ENCODE assay signal across 8 mouse cellular contexts in the genomic region with DNA sequence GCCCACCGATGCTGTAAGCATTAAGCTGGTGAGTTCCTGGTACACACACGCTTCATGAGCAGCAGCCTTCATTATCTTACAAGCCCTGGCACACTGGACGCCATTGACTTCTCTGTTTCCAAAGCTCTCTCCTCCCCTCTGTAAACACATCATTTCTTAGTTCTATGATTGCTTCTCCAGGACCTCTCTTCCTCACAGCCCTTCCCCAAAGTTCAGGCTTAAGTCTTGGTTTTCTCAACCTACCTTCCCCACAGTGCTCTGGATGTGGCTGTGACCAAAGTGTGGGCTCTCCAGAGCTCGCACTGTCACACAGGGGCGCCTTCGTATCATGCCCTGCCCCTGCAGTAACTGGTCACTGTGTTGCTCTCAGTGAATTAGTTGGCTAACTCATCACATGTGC. TPM values are rescaled to one million over a fixed set of nuclear protein-coding genes. Genes with fewer than 3 reads are reported as not detected.
DNase-seq lines count a peak whose midpoint lies in the region; ATAC-seq and TF ChIP-seq lines count a peak whose summit lies in the region.

A gene (minus strand): TSS at position 101 of the 400 bp plus-strand sequence.

- no peak within 1 kb of the TSS for H3K9ac ChIP-seq in intestine, embryonic 15.5 days

- no peaks in the 10 kb centered on the region for H3K27me3 ChIP-seq in kidney, adult 2 months (replicated peaks; ENCODE audit: control insufficient read depth, insufficient read depth, low read length)
- H3K27me3 ChIP-seq in intestine, embryonic 15.5 days (replicated peaks), result no peaks in the 10 kb centered on the region
- no peaks in the 10 kb centered on the region for H3K27me3 ChIP-seq in midbrain, embryonic 10.5 days (ENCODE audit: low read depth, poor library complexity, severe bottlenecking)

- no peak for DNase-seq in kidney, adult 2 months
- no peak for DNase-seq in kidney, adult 9 months
- no peak for DNase-seq in adrenal gland, postnatal 25 days
- DNase-seq in gastrocnemius, postnatal 4 days (ENCODE audit: low spot score in 2 of 2), result no peak
- DNase-seq in midbrain, embryonic 10.5 days (ENCODE audit: low spot score), result no peak
- no peak for DNase-seq in ovary, adult 18-20 months (ENCODE audit: low spot score)
- no peak for DNase-seq in retina, embryonic 14.5 days (ENCODE audit: low spot score)

- H3K4me1 ChIP-seq in kidney, adult 2 months (ENCODE audit: control insufficient read depth, insufficient read depth, low read length), result no peaks in the 10 kb centered on the region
- H3K4me1 ChIP-seq in intestine, embryonic 15.5 days (replicated peaks), result no peaks in the 10 kb centered on the region; the same call in 1 of the 2 replicates
- H3K4me1 ChIP-seq in midbrain, embryonic 10.5 days, result peaks cover 47% of the 10 kb centered on the region

- no peak within 1 kb of the TSS for H3K4me3 ChIP-seq in kidney, adult 2 months (ENCODE audit: insufficient read depth, low read depth, low read length)
- H3K4me3 ChIP-seq in intestine, embryonic 15.5 days (replicated peaks), result no peak within 1 kb of the TSS
- no peak within 1 kb of the TSS for H3K4me3 ChIP-seq in midbrain, embryonic 10.5 days

- 94% methylated on average over 6 of the region's 6 CpGs for WGBS in kidney, adult 2 months
- whole genome bisulfite sequencing in intestine, embryonic 15.5 days, result 98% methylated on average over 6 of the region's 6 CpGs
- 95% methylated on average over 6 of the region's 6 CpGs for WGBS in midbrain, embryonic 10.5 days

- no peak within 1 kb of the TSS for H3K4me2 ChIP-seq in intestine, embryonic 15.5 days (replicated peaks)

- no peaks in the 10 kb centered on the region for H3K36me3 ChIP-seq in kidney, adult 2 months (ENCODE audit: control insufficient read depth, insufficient read depth, low read length)
- H3K36me3 ChIP-seq in intestine, embryonic 15.5 days, result no peaks in the 10 kb centered on the region
- no peaks in the 10 kb centered on the region for H3K36me3 ChIP-seq in midbrain, embryonic 10.5 days

- ATAC-seq in intestine, embryonic 15.5 days, result no peak

- no peak for TF ChIP-seq POLR2A in kidney, adult 2 months (IDR thresholded peaks at IDR 0.05; ENCODE audit: low read depth, low read length)

- no peaks in the 10 kb centered on the region for H3K9me3 ChIP-seq in intestine, embryonic 15.5 days
- H3K9me3 ChIP-seq in midbrain, embryonic 10.5 days (replicated peaks), result no peaks in the 10 kb centered on the region

- no peak within 1 kb of the TSS for H3K27ac ChIP-seq in kidney, adult 2 months (ENCODE audit: insufficient read depth, low read depth, low read length)
- no peak within 1 kb of the TSS for H3K27ac ChIP-seq in intestine, embryonic 15.5 days
- 0 out of 2 replicates have a peak within 1 kb of the TSS, but pooled peaks have one; percentile 42 for H3K27ac ChIP-seq in midbrain, embryonic 10.5 days (replicated peaks)

- TF ChIP-seq CTCF in kidney, adult 2 months (conservative IDR thresholded peaks at IDR 0.05; ENCODE audit: insufficient read depth, insufficient read length, low read depth, low read length), result no peak

RNA-seq across cellular contexts. Expression of the gene that starts here (rescaled TPM):
- 320 and 328 TPM in 2 replicates for polyA plus RNA-seq in kidney, adult 2 months (2012; rRNA removed)
- total RNA-seq in adrenal gland, postnatal 25 days (2021), result 83.2 and 102 TPM in 2 replicates
- 100 to 1,000 TPM; 187 to 207 TPM for total RNA-seq in gastrocnemius, postnatal 4 days (2021)
- 404 and 411 TPM in 2 replicates for polyA plus RNA-seq in intestine, embryonic 15.5 days (2015; fragmentation: Nextera tagmentation; extraction: Ambion mirVana)
- polyA plus RNA-seq in midbrain, embryonic 10.5 days (2016; fragmentation: Nextera tagmentation; extraction: Ambion mirVana), result 570 and 611 TPM in 2 replicates
